Mouse (Mus musculus) 3T3-L1 (cell line): ENCODE results near the gene Tekt5.

Experiments used
- DNase-seq: peaks from one replicate; pipeline ENCODE4 v3.0.0-alpha.2; 2015; ENCODE audit warnings: low read depth, low spot score

Tekt5 gene

GRCm38 (mm10) chr16:10394699-10395540 is at the start of gene Tekt5:
Gene Tekt5, minus strand, starts transcription at chr16:10395490.
- no peak for DNase-seq

GRCm38 (mm10) chr16:10443723-10444122 is 48.4 kb upstream of the Tekt5 start:
- peak; percentile 81 for DNase-seq

DNA sequence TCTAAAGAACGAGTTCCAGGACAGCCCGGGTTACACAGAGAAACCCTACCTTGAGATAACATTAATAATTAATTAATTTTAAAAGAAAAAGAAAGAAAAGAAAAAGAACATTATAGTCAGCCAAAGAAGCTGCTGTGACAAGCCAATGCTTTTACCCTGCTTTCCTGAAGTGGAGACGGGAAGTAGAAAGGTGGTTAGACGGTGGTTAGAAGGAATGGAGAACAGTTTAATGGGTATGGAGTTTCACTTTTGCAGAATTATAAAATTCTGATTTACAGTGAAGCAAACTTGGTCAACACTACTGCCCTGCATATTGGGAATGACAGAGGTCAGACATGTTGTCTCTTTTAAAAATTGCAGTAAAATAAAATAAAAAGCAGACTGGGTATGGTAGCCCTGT is 46.5 kb upstream of the Tekt5 start:
- DNase-seq, result no peak

DNA sequence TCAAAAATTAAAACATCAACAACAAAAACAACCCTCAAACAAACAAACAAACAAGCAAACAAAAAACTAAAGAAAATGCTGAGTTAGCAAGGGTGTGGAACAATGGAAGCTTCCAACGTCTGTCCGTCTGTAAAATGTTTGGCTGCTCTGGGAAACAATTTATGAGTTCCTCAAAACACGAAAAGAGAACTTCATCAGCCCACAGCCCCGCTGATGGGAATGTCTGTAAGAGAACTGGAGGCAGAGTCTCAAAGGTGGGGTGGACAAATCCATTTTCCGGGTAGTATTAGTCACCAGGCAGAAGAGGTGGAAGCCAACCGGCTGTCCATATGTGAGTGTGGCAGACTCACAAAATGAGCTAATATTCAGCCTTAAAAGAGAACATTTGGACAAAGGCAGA is 46.0 kb upstream of the Tekt5 start:
- no peak for DNase-seq

- DNase-seq, result no peak
Measured at GRCm38 (mm10) chr16:10438055-10438454, 42.8 kb upstream of the Tekt5 start.

- DNase-seq, result no peak
Measured at GRCm38 (mm10) chr16:10436166-10436565, 40.9 kb upstream of the Tekt5 start.

- no peak for DNase-seq
Measured at GRCm38 (mm10) chr16:10433344-10433743, 38.1 kb upstream of the Tekt5 start.

GRCm38 (mm10) chr16:10432387-10432786 is 37.1 kb upstream of the Tekt5 start:
- no peak for DNase-seq

DNA sequence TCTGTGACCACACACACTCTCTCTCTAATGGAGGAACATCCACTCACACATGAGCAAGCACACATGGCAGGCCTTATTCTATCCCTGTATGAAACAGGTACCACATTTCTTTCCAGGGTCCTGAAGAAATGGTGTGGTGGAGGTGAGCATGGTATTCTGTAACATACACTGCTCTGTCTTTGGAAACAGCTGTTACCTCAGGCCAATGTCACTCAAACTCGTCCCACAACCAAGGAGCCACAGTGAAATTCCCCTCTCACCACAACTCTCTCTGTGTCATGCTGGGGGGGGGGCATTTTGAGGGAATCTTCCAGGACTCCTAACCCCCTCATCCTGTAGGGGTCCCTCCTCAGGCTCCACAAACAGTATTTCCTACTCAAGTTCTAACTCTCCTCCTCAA is 36.6 kb upstream of the Tekt5 start:
- no peak for DNase-seq

GRCm38 (mm10) chr16:10420447-10421054 is 25.3 kb upstream of the Tekt5 start:
- no peak for DNase-seq

GRCm38 (mm10) chr16:10417723-10418259 is 22.5 kb upstream of the Tekt5 start:
- no peak for DNase-seq

GRCm38 (mm10) chr16:10416866-10417265 is 21.6 kb upstream of the Tekt5 start:
- DNase-seq, result peak; percentile 35

DNA sequence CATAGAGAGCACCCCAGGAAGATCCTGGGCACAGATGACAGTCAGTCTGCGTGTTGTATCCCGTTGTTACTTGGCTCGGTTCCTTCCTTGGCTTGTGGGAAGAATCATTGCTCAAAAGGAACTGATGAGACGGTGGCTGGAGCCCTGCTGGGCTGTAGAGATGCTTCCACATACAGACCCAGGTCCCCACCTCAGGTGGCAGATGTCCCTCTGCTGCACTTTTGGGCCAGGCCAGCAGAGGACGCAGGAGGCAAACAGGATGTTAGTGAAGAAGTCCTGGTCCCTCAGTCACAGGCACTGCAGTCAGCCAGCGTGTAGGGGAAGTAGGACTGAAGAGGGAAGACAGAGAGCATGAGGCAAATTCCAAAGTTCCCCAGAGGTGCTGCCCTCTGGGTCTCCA is 20.7 kb upstream of the Tekt5 start:
- no peak for DNase-seq

DNA sequence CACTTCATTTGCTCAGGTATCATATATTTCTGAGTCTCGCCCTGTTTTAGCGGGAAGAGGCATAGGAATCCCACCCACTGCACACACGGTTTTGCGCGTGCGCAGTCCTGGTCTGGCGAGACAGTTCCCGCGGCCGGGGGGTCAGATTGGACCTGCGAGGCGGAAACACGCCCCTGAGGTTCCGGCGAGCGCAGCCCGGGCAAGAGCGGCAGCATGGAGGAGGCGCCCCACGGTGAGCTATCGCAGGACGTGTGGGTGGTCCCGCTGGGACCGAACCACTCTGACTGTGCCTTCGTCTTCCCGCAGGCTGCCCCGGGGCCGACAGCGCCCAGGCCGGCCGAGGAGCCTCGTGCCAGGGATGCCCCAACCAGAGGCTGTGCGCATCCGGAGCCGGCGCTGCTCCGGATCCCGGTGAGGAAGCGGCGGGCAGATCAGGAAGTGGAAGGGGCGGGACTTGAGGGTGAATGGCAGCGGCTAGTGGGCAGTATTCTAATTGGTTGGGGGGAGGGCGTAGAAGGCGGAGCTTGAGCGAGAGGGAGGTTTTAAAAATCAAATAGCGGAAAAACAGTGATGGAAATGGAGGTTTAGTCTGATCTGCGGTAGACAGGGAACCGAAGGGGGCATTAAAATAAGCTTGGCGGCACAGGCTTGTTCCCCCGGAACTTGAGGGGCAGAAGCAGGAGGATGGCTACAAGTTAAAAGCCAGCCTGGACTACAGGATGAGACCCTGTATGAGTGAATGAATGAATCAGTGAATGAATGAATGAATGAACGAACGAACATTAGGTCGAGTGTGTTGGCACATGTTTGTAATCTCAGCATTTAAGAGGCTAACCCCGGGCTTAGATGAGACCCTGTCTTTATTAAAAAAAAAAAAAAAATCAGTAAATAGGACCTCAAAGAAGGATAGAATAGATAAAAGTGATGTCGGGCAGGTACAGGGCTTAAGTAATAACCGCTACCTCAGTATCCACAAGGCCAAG is 16.8 kb upstream of the Tekt5 start, which contains the start of gene Nubp1:
Nubp1 (plus strand) TSS at position 185 of the 983 bp plus-strand sequence.
- DNase-seq, result peak; percentile 98

- DNase-seq, result peak; percentile 90
Measured at GRCm38 (mm10) chr16:10399160-10399559, 3.9 kb upstream of the Tekt5 start.

- no peak for DNase-seq
Measured at GRCm38 (mm10) chr16:10398755-10399154, 3.5 kb upstream of the Tekt5 start.

DNA sequence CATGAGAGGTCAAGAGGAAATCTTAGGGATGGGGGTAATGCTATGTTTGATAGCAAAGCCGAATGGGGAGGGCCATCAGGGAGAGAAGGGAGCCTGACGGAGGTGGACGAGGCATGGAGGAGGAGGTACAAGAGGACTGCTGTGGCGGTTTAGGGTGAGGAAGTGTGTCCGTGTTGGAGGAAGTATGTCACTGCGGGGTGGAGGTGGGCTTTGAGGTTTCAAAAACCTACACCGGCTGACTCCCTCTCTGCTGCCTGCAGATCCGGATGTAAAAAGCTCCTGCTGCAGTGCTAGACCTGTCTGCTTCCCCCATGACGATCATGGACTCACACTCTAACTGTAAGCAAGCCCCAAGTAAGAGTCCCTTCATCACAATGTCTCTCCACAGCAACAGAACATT is 2.7 kb downstream of the Tekt5 start:
- no peak for DNase-seq

- DNase-seq, result no peak
Measured at GRCm38 (mm10) chr16:10388634-10389365, 6.5 kb downstream of the Tekt5 start.

- no peak for DNase-seq
Measured at GRCm38 (mm10) chr16:10385261-10385660, 10.0 kb downstream of the Tekt5 start.

DNA sequence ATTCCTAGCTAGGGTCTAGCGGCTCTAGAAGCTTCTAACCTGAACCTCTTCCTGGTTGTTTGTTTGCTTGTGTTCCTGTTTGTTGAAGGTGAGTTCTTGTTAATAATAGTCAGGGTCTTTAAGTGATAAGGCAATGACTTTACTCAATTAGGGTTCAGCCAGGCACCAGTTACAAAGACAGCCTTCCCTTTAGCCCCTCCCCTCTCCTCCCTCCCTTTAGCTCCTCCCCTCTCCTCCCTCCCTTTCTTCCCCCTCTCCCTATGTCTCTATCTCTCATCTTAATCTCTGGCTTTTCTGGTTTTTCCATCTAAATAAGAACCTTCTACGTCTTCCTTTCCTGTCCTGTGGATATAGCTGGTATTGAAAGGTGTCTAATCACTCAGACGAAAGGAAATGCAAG is 10.7 kb downstream of the Tekt5 start:
- DNase-seq, result no peak

DNA sequence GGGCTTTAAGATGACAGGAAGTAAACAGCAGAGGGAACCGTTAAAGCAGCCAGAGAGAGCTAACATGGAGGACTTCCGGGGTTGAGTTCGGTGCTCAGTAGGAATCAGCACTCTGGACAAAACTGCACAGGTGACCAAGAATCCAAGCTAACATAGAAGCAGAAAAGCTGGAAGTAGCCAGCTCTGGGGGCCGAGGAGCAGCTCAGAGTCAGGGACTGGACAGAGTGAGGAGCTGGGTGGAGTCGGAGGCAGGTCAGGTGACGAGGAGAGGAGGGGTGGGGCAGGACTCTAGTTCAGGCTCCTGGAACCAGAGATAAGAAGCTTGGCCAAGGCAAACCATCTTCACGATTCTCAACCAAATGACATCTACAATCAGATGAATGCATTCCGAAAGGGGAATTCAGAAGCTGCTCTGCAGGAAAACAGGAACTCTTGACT is 11.2 kb downstream of the Tekt5 start:
- DNase-seq, result no peak
